Mouse (Mus musculus) right cerebral cortex, adult 2 months (tissue): ENCODE data around the gene Gm7903.
"Not testable (repeated sequence)": the region's sequence is repeated elsewhere in the genome, so short reads cannot be mapped to it uniquely, and the experiment has no call there.

Source experiments
- DNase-seq, 2 experiments: peaks; one replicate each; pipeline ENCODE4 v3.0.0; 2021 to 2022; ENCODE audit warnings: low spot score in 2 of 2

Gm7903 gene

DNA sequence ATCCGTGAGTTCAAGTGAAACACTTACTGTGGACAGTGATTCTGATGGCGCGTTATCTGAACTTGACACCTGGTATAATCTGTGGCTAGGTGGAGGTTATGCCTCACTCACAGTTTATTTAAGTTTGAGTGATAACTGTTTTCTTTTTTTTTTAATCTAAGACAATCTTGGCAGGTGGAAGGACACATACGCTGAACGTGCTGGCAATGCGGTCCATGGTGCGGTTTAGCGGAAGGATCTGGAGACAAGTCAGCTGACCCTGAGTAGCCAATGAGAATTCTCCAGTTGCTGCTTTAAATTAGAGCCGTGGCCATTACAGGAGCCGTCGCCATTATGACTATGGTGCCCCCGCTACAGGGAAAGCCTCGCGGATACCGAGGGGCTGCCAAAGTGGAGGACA is at the start of gene Gm7903:
Gene Gm7903 (plus strand): TSS at position 301 of the 400 bp plus-strand sequence.
- DNase-seq, result not testable (repeated sequence)

DNA sequence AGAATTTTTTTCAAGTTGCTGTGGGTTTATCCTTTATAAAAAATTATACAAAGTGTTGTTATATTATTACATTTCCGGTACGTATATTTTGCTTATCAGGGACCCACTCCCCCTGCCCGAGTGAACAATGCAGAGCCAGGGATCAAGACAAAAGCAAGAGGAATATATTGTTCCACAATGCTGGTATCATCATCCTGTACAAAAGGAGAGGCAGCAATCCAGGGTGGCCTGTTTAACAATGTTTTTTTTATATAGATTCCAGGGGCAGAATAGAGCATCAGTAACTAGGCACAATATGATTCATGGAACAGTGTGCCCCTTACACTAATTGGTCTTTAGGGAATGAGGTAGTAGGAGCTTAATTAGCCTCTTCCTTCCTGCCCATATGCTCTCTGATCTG is 30.1 kb upstream of the Gm7903 start:
- not testable (repeated sequence) for DNase-seq

DNA sequence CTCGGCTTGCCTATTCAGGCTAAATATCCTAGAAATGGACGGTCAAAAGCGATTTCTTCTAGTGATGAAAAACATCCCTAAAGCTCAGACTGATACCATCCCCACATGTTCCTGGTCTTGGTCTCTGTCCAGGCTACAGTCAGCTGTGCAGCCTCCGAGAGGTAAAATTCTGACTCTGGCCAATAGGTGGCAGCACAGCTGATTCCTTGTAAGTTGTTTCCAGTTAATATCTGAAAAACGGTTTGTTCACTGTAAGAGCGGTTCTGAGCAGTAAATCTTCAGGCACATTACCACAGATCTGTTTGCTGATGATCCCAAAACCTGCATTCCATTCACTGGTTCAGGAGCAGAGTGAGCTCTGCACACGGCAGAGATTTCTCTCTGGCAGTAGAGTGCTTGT is 12.4 kb upstream of the Gm7903 start:
- DNase-seq, result peak in 1 of 2 experiments; percentile 0

DNA sequence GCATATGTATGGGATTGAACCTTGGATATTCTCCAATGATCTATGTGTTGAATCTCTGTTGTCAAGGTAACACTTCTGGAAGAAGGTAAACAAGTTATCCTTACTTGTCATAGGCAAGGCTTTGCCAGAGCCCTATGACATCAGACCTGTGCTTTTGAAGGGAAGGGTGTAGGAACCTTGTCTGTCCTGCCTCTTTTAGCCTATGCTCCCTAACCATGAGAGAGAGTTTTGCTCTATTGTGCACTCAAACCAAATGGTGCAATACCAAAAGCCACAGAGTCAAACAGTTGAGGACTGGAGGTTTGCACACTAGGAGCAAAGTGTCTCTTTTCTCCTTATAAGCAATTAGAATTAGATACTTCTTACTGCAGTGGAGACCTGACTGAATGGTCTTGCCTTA is 11.8 kb upstream of the Gm7903 start:
- DNase-seq, result not testable (repeated sequence)

DNA sequence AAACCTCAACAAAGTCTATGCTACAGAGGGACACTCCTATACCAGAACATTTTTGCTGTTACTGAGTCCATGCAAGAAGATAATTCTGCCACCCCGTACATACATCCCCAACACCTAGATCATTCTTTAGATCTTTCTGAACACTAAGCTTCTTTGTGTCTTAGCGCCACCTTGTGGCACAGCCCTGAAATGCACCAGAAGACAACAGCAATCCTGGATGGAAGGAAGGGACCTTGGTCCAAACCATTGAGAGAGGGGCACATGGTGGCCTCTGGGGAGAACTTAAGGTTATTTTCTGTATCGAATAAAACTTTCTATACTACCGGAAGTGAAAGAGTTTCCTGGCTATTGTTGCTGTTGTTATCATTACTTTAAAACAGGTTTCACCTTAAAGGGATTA is 11.2 kb upstream of the Gm7903 start:
- DNase-seq, result not testable (repeated sequence)

DNA sequence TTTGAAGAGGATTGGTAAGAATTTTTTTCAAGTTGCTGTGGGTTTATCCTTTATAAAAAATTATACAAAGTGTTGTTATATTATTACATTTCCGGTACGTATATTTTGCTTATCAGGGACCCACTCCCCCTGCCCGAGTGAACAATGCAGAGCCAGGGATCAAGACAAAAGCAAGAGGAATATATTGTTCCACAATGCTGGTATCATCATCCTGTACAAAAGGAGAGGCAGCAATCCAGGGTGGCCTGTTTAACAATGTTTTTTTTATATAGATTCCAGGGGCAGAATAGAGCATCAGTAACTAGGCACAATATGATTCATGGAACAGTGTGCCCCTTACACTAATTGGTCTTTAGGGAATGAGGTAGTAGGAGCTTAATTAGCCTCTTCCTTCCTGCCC is 30.5 kb downstream of the Gm7903 start:
- not testable (repeated sequence) for DNase-seq

DNA sequence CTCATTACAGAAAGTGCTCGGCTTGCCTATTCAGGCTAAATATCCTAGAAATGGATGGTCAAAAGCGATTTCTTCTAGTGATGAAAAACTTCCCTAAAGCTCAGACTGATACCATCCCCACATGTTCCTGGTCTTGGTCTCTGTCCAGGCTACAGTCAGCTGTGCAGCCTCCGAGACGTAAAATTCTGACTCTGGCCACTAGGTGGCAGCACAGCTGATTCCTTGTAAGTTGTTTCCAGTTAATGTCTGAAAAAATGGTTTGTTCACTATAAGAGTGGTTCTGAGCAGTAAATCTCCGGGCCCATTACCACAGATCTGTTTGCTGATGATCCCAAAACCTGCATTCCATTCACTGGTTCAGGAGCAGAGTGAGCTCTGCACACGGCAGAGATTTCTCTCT is 48.3 kb downstream of the Gm7903 start:
- not testable (repeated sequence) for DNase-seq

DNA sequence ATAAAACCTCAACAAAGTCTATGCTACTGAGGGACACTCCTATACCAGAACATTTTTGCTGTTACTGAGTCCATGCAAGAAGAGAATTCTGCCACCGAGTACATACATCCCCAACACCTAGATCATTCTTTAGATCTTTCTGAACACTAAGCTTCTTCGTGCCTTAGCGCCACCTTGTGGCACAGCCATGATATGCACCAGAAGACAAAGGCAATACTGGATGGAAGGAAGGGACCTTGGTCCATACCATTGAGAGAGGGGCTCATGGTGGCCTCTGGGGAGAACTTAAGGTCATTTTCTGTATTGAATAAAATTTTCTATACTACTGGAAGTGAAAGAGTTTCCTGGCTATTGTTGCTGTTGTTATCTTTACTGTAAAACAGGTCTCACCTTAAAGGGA is 49.5 kb downstream of the Gm7903 start:
- DNase-seq, result not testable (repeated sequence)
